Mouse (Mus musculus): ENCODE data around the gene Slc4a1ap. TPM values are rescaled to one million over a fixed set of nuclear protein-coding genes. Genes with fewer than 3 reads are reported as not detected.
A peak's percentile ranks its signal among the peaks of the same experiment; 100 is the strongest.
"Not testable (repeated sequence)": the region's sequence is repeated elsewhere in the genome, so short reads cannot be mapped to it uniquely, and the experiment has no call there.

Slc4a1ap gene
- polyA plus RNA-seq, 1 experiment from 2014 or later = 42.4 TPM

- Histone ChIP-seq H3K4me2 (no peak overlapping the region), H3K27me3 (no peaks in the 10 kb centered on the region), H3K27ac (no peak overlapping the region), H3K36me3 (no peaks in the 10 kb centered on the region), H3K9me3 (no peaks in the 10 kb centered on the region), H3K4me3 (replicated peaks) (no peak overlapping the region), H3K4me1 (replicated peaks) (peaks cover 13% of the 10 kb centered on the region; the same call in 1 of the 2 replicates), H3K9ac (replicated peaks) (no peak overlapping the region)
- no peak for ATAC-seq (ENCODE audit: insufficient number of reproducible peaks, insufficient read depth, low FRiP score, low TSS enrichment, low read depth)
- 88% methylated on average over 5 of the region's 5 CpGs for WGBS
These were observed 41.3 kb downstream of the Slc4a1ap start for GRCm38 (mm10) chr5:31567951-31568657.

- peak overlapping the region; percentile 40 for H3K4me2 ChIP-seq
These were observed 44.3 kb downstream of the Slc4a1ap start for GRCm38 (mm10) chr5:31571023-31571608.

DNA sequence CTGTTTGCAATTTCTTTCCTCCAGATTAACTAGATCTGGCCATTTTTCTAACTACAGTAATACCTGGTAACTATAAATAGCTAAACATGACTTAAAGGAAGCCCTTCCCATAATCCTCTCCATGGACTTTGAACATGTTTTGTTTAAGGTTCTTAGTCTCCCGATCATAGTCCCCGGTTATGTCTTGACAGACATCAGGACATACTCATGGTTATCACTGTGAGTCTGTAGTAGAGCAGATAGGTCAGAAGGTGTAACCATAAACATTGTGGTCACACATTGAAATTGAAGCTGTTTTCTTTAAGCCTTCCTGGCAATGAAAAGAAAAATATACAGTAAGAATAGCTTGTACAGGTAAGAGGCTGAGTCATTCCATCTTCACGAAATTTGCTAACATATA lies 46.9 kb downstream of the Slc4a1ap start:
- no peak for ATAC-seq (ENCODE audit: insufficient number of reproducible peaks, insufficient read depth, low FRiP score, low TSS enrichment, low read depth)
- Histone ChIP-seq H3K4me3 (replicated peaks) (no peak overlapping the region), H3K27me3 (no peaks in the 10 kb centered on the region), H3K9ac (replicated peaks) (no peak overlapping the region), H3K36me3 (no peaks in the 10 kb centered on the region), H3K4me2 (no peak overlapping the region), H3K4me1 (replicated peaks) (peaks cover 13% of the 10 kb centered on the region; the same call in 1 of the 2 replicates), H3K27ac (no peak overlapping the region), H3K9me3 (no peaks in the 10 kb centered on the region)
- 93% methylated on average over 3 of the region's 3 CpGs for WGBS

More at GRCm38 (mm10) chr5:31571023-31571608, 44.3 kb downstream of the Slc4a1ap start:
- Histone ChIP-seq H3K4me1 (replicated peaks) (peaks cover 13% of the 10 kb centered on the region; the same call in 1 of the 2 replicates), H3K27ac (no peak overlapping the region), H3K36me3 (no peaks in the 10 kb centered on the region), H3K9ac (replicated peaks) (no peak overlapping the region; the same call in 1 of the 2 replicates), H3K4me3 (replicated peaks) (no peak overlapping the region), H3K9me3 (no peaks in the 10 kb centered on the region), H3K27me3 (no peaks in the 10 kb centered on the region)
- ATAC-seq (ENCODE audit: insufficient number of reproducible peaks, insufficient read depth, low FRiP score, low TSS enrichment, low read depth) = no peak
- 13% methylated on average over 20 of the region's 20 CpGs for WGBS

- Histone ChIP-seq H3K4me3 (replicated peaks) (no peak overlapping the region), H3K9me3 (no peaks in the 10 kb centered on the region), H3K27ac (no peak overlapping the region), H3K4me2 (no peak overlapping the region), H3K27me3 (no peaks in the 10 kb centered on the region), H3K36me3 (no peaks in the 10 kb centered on the region), H3K4me1 (replicated peaks) (peaks cover under 1% of the 10 kb centered on the region; the same call in 1 of the 2 replicates), H3K9ac (replicated peaks) (no peak overlapping the region)
- WGBS = 84% methylated on average over 7 of the region's 7 CpGs
- ATAC-seq (ENCODE audit: insufficient number of reproducible peaks, insufficient read depth, low FRiP score, low TSS enrichment, low read depth) = no peak
These were observed 49.8 kb downstream of the Slc4a1ap start for GRCm38 (mm10) chr5:31576539-31576975.

- H3K27ac ChIP-seq = no peak overlapping the region
- WGBS = 80% methylated on average over 6 of the region's 6 CpGs
- H3K36me3 ChIP-seq = no peaks in the 10 kb centered on the region
- H3K9me3 ChIP-seq = no peaks in the 10 kb centered on the region
- H3K27me3 ChIP-seq = no peaks in the 10 kb centered on the region
- no peak overlapping the region for H3K4me3 ChIP-seq (replicated peaks)
- ATAC-seq (ENCODE audit: insufficient number of reproducible peaks, insufficient read depth, low FRiP score, low TSS enrichment, low read depth) = no peak
- H3K4me1 ChIP-seq (replicated peaks) = no peaks in the 10 kb centered on the region; the same call in 1 of the 2 replicates
- no peak overlapping the region for H3K9ac ChIP-seq (replicated peaks)
- no peak overlapping the region for H3K4me2 ChIP-seq
These were observed 54.5 kb downstream of the Slc4a1ap start for GRCm38 (mm10) chr5:31581263-31581662.

DNA sequence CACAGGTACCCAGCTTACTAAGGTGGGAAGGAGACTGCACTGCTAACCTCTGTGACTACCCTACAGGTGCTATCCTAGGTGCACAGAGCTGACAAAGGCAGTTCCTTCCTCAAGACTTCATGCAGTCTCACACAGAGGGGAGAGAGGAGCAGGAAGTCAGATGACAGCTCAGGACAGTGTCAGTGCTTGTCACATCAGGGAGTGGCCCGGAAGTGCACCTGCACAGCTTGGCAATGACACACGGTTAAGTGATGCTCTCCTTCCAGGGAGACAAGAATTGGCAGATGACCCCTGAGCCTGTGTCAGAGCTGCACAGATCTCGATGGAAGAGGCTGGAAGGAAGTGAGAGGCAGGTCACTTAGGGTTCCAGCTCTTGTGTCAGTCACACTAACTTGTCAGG lies 55.1 kb downstream of the Slc4a1ap start:
- no peak overlapping the region for H3K4me2 ChIP-seq
- WGBS = 76% methylated on average over 3 of the region's 3 CpGs
- H3K4me1 ChIP-seq (replicated peaks) = no peaks in the 10 kb centered on the region; the same call in 1 of the 2 replicates
- H3K36me3 ChIP-seq = no peaks in the 10 kb centered on the region
- no peak overlapping the region for H3K9ac ChIP-seq (replicated peaks)
- no peak for ATAC-seq (ENCODE audit: insufficient number of reproducible peaks, insufficient read depth, low FRiP score, low TSS enrichment, low read depth)
- H3K27me3 ChIP-seq = no peaks in the 10 kb centered on the region
- no peak overlapping the region for H3K27ac ChIP-seq
- no peaks in the 10 kb centered on the region for H3K9me3 ChIP-seq
- no peak overlapping the region for H3K4me3 ChIP-seq (replicated peaks)

- no peak overlapping the region for H3K4me3 ChIP-seq (replicated peaks)
- no peaks in the 10 kb centered on the region for H3K27me3 ChIP-seq
- no peaks in the 10 kb centered on the region for H3K9me3 ChIP-seq
- H3K27ac ChIP-seq = no peak overlapping the region
- no peaks in the 10 kb centered on the region; the same call in 1 of the 2 replicates for H3K4me1 ChIP-seq (replicated peaks)
- WGBS = 74% methylated on average over 2 of the region's 2 CpGs
- H3K36me3 ChIP-seq = no peaks in the 10 kb centered on the region
- no peak for ATAC-seq (ENCODE audit: insufficient number of reproducible peaks, insufficient read depth, low FRiP score, low TSS enrichment, low read depth)
- H3K9ac ChIP-seq (replicated peaks) = no peak overlapping the region
- H3K4me2 ChIP-seq = no peak overlapping the region
These were observed 56.5 kb downstream of the Slc4a1ap start for GRCm38 (mm10) chr5:31583261-31583660.

GRCm38 (mm10) chr5:31585526-31585925 lies 58.7 kb downstream of the Slc4a1ap start:
- no peak for ATAC-seq (ENCODE audit: insufficient number of reproducible peaks, insufficient read depth, low FRiP score, low TSS enrichment, low read depth)
- Histone ChIP-seq H3K36me3 (no peaks in the 10 kb centered on the region), H3K4me2 (no peak overlapping the region), H3K9me3 (peaks cover 4% of the 10 kb centered on the region; the same call in 1 of the 2 replicates), H3K27ac (no peak overlapping the region), H3K4me1 (replicated peaks) (peaks cover 9% of the 10 kb centered on the region), H3K27me3 (no peaks in the 10 kb centered on the region), H3K4me3 (replicated peaks) (no peak overlapping the region), H3K9ac (replicated peaks) (no peak overlapping the region)
- 91% methylated on average over 4 of the region's 4 CpGs for WGBS

- no peak overlapping the region for H3K27ac ChIP-seq
- no peak for ATAC-seq (ENCODE audit: insufficient number of reproducible peaks, insufficient read depth, low FRiP score, low TSS enrichment, low read depth)
These were observed 61.2 kb downstream of the Slc4a1ap start for GRCm38 (mm10) chr5:31588016-31588415.

GRCm38 (mm10) chr5:31588672-31589071 lies 61.9 kb downstream of the Slc4a1ap start:
- not testable (repeated sequence) for ATAC-seq (ENCODE audit: insufficient number of reproducible peaks, insufficient read depth, low FRiP score, low TSS enrichment, low read depth); H3K9me3 ChIP-seq; H3K27ac ChIP-seq; H3K36me3 ChIP-seq; H3K27me3 ChIP-seq; H3K4me2 ChIP-seq; H3K4me1 ChIP-seq (replicated peaks); H3K4me3 ChIP-seq (replicated peaks); H3K9ac ChIP-seq (replicated peaks)
- WGBS = 86% methylated on average over 8 of the region's 8 CpGs

More at GRCm38 (mm10) chr5:31588016-31588415, 61.2 kb downstream of the Slc4a1ap start:
- WGBS = 29% methylated on average over 2 of the region's 2 CpGs
- peaks cover 4% of the 10 kb centered on the region; the same call in 1 of the 2 replicates for H3K9me3 ChIP-seq
- H3K36me3 ChIP-seq = no peaks in the 10 kb centered on the region
- H3K4me3 ChIP-seq (replicated peaks) = no peak overlapping the region
- H3K4me1 ChIP-seq (replicated peaks) = peaks cover 9% of the 10 kb centered on the region
- H3K9ac ChIP-seq (replicated peaks) = no peak overlapping the region
- H3K4me2 ChIP-seq = no peak overlapping the region
- H3K27me3 ChIP-seq = no peaks in the 10 kb centered on the region

DNA sequence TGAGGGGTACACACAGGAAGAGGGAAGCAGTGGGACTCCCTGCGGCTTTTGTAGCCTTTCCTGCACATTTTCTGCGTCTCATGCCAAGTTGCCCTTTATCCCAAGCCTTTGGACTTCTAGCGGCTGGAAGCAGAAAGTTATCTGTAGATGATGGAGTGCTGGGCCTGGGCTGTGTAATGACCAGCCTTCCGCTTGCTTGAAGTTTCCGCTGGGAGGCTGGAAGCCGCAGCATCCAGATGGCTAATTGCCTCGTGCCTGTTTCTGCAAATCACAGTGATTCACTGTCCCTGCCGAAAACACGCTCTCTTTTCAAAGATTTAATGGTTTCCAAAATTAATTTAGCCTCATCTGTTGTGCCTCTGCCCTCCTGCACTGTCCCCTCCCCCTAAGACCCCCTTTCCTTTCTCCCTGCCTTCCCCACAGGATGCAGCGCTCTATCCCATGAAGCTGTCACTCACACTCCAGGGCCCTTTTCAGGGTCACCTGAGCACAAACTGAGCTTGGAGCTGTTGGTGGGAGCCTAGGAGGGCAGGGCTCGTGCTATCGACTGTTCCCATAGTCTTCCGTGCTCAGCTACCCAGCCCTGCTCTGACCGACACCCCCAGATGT lies 63.0 kb downstream of the Slc4a1ap start:
- no peak overlapping the region for H3K27ac ChIP-seq
- no peak overlapping the region for H3K9ac ChIP-seq (replicated peaks)
- H3K9me3 ChIP-seq = peaks cover 4% of the 10 kb centered on the region; the same call in 1 of the 2 replicates
- H3K4me1 ChIP-seq (replicated peaks) = peaks cover 9% of the 10 kb centered on the region
- H3K27me3 ChIP-seq = no peaks in the 10 kb centered on the region
- no peak overlapping the region; the same call in 1 of the 2 replicates for H3K4me2 ChIP-seq
- H3K36me3 ChIP-seq = no peaks in the 10 kb centered on the region
- H3K4me3 ChIP-seq (replicated peaks) = no peak overlapping the region
- no peak for ATAC-seq (ENCODE audit: insufficient number of reproducible peaks, insufficient read depth, low FRiP score, low TSS enrichment, low read depth)
- WGBS = 26% methylated on average over 14 of the region's 14 CpGs

All from limb, embryonic 12.5 days (tissue).